Mouse (Mus musculus) ES-E14 (cell line): Measurements from ENCODE around the gene Adam1a.

Experiments used
- CHD2 ChIP-seq: IDR thresholded peaks from 2 replicates; pipeline ENCODE4 v1.6.1; 2014; ENCODE audit warnings: mild to moderate bottlenecking, low read depth, low read length, inconsistent platforms
- HCFC1 ChIP-seq: IDR thresholded peaks from 2 replicates; pipeline ENCODE4 v1.6.1; 2012; ENCODE audit warnings: low read length, inconsistent platforms, borderline replicate concordance; ENCODE audit not compliant: insufficient read depth
- MAFK ChIP-seq: IDR thresholded peaks from 2 replicates; pipeline ENCODE4 v1.6.1; 2014; ENCODE audit warnings: mild to moderate bottlenecking, low read depth, low read length, inconsistent platforms; ENCODE audit not compliant: insufficient read depth
- ZC3H11A ChIP-seq: IDR thresholded peaks from 2 replicates; pipeline ENCODE4 v1.6.1; 2012; ENCODE audit warnings: low read depth, mild to moderate bottlenecking, inconsistent platforms, low read length, borderline replicate concordance
- ZNF384 ChIP-seq: IDR thresholded peaks from 2 replicates; pipeline ENCODE4 v1.6.1; 2012; ENCODE audit warnings: low read depth, low read length, inconsistent platforms

- TF ChIP-seq MAFK = no peak
- no peak for TF ChIP-seq HCFC1
- no peak for TF ChIP-seq ZNF384
- TF ChIP-seq ZC3H11A = 0 out of 2 replicates have a peak, but pooled peaks have one; percentile 13
- TF ChIP-seq CHD2 = no peak
Observed at GRCm38 (mm10) chr5:121564468-121564895, 19.2 kb upstream of the Adam1a start.
